Mouse (Mus musculus) stomach, embryonic 15.5 days (tissue): ENCODE data around the gene Kif14. TPM values are rescaled to one million over a fixed set of nuclear protein-coding genes. Genes with fewer than 3 reads are reported as not detected.

Experiments used
- ATAC-seq: fragments of 200-750 bp; cut with Nextera tagmentation; 2 replicates; pipeline ENCODE4 v1.8.0; 2017; ENCODE audit warnings: low read depth, moderate number of reproducible peaks, moderate TSS enrichment; ENCODE audit not compliant: insufficient read depth, low FRiP score
- H3K27ac ChIP-seq: fragments of 300-500 bp; sonication (generic); 2 replicates; pipeline ENCODE4 v1.5.1; 2015; ENCODE audit warnings: mild to moderate bottlenecking, inconsistent platforms
- H3K27me3 ChIP-seq: fragments of 300-500 bp; sonication (generic); replicated peaks from 2 replicates; pipeline ENCODE4 v1.6.1; 2015; ENCODE audit warnings: inconsistent platforms
- H3K36me3 ChIP-seq: fragments of 300-500 bp; sonication (generic); 2 replicates; pipeline ENCODE4 v1.6.1; 2015; ENCODE audit warnings: inconsistent platforms
- H3K4me1 ChIP-seq: fragments of 300-500 bp; sonication (generic); 2 replicates; pipeline ENCODE4 v1.6.1; 2015; ENCODE audit warnings: inconsistent platforms
- H3K4me2 ChIP-seq: fragments of 300-500 bp; sonication (generic); 2 replicates; pipeline ENCODE4 v1.6.1; 2015; ENCODE audit warnings: mild to moderate bottlenecking, inconsistent platforms
- H3K4me3 ChIP-seq: fragments of 300-500 bp; sonication (generic); replicated peaks from 2 replicates; pipeline ENCODE4 v1.5.1; 2015; ENCODE audit warnings: inconsistent platforms
- H3K9ac ChIP-seq: fragments of 300-500 bp; sonication (generic); 2 replicates; pipeline ENCODE4 v1.6.1; 2015; ENCODE audit warnings: inconsistent platforms
- H3K9me3 ChIP-seq: fragments of 300-500 bp; sonication (generic); 2 replicates; pipeline ENCODE4 v1.6.1; 2016; ENCODE audit warnings: inconsistent platforms
- WGBS: fragments of 180-500 bp; shearing (Covaris S2); methylation state at CpG from one replicate; pipeline ENCODE4 v1.1.7; 2015; 5-methylcytosine and 5-hydroxymethylcytosine counted together
- polyA plus RNA-seq: library from polyadenylated mRNA; unstranded; fragments of >200 nt; fragmentation: Nextera tagmentation; extraction: Ambion mirVana; gene quantifications from 2 replicates; pipeline ENCODE4 v1.2.1, GENCODE M21; 2015

Gene Kif14
- polyA plus RNA-seq, 1 experiment from 2014 or later, result 5.2 TPM

- Histone ChIP-seq H3K27me3 (no peaks in the 10 kb centered on the region), H3K4me2 (no peak overlapping the region), H3K27ac (no peak overlapping the region), H3K9me3 (no peaks in the 10 kb centered on the region), H3K9ac (no peak overlapping the region), H3K4me3 (no peak overlapping the region), H3K4me1 (peaks cover 5% of the 10 kb centered on the region; the same call in 1 of the 2 replicates), H3K36me3 (no peaks in the 10 kb centered on the region)
- ATAC-seq, result no peak; the same call in 1 of the 2 replicates
- WGBS, result 37% methylated on average over 16 of the region's 16 CpGs
These were observed 111.9 kb downstream of the Kif14 start for GRCm38 (mm10) chr1:136577890-136578663.

- H3K27ac ChIP-seq, result no peak overlapping the region
- no peaks in the 10 kb centered on the region for H3K27me3 ChIP-seq
- H3K9ac ChIP-seq, result no peak overlapping the region
- H3K9me3 ChIP-seq, result no peaks in the 10 kb centered on the region
- peaks cover 5% of the 10 kb centered on the region; the same call in 1 of the 2 replicates for H3K4me1 ChIP-seq
- H3K36me3 ChIP-seq, result no peaks in the 10 kb centered on the region
- WGBS, result 83% methylated on average over 14 of the region's 14 CpGs
- no peak overlapping the region for H3K4me3 ChIP-seq
- H3K4me2 ChIP-seq, result no peak overlapping the region
- no peak for ATAC-seq
These were observed 113.2 kb downstream of the Kif14 start for GRCm38 (mm10) chr1:136579360-136579759.

- H3K9me3 ChIP-seq, result no peaks in the 10 kb centered on the region
- H3K4me3 ChIP-seq, result no peak overlapping the region
- H3K4me1 ChIP-seq, result peaks cover 5% of the 10 kb centered on the region; the same call in 1 of the 2 replicates
- ATAC-seq, result no peak
- no peak overlapping the region for H3K4me2 ChIP-seq
- 62% methylated on average over 8 of the region's 8 CpGs for WGBS
- no peak overlapping the region for H3K27ac ChIP-seq
- H3K9ac ChIP-seq, result no peak overlapping the region
- no peaks in the 10 kb centered on the region for H3K27me3 ChIP-seq
- H3K36me3 ChIP-seq, result no peaks in the 10 kb centered on the region
These were observed 114.1 kb downstream of the Kif14 start for GRCm38 (mm10) chr1:136580266-136580665.

Other genes starting within 250 kb of the Kif14 start
- gene Inava, start 232.1 kb upstream of the Kif14 start, polyA plus RNA-seq, result 30.8 and 33.1 TPM in 2 replicates
- not detected in 2 replicates for gene Gpr25, start 205.5 kb upstream of the Kif14 start, polyA plus RNA-seq
- gene Camsap2, start 120.2 kb upstream of the Kif14 start, polyA plus RNA-seq, result 8.7 and 9.5 TPM in 2 replicates
- 12.5 and 13.0 TPM in 2 replicates for gene Ddx59, start 51.1 kb upstream of the Kif14 start, polyA plus RNA-seq
- gene Zfp281, start 158.6 kb downstream of the Kif14 start, polyA plus RNA-seq, result 16.0 and 16.7 TPM in 2 replicates